Mouse (Mus musculus): ENCODE measurements around the gene Klhl2. TPM values are rescaled to one million over a fixed set of nuclear protein-coding genes. Genes with fewer than 3 reads are reported as not detected.

The Klhl2 gene
- polyA plus RNA-seq (2012; rRNA removed; ENCODE audit: low replicate concordance) = 25.9 and 30.6 TPM in 2 replicates

GRCm38 (mm10) chr8:64849897-64850541, at the start of gene Klhl2:
Gene Klhl2, minus strand, starts transcription at chr8:64850017.

GRCm38 (mm10) chr8:64733271-64733943, 116.4 kb downstream of the Klhl2 start, which contains the start of gene Msmo1:
Gene Msmo1, minus strand, starts transcription at chr8:64733792.

GRCm38 (mm10) chr8:64692651-64693201, 157.1 kb downstream of the Klhl2 start, which contains the start of gene Cpe:
Gene Cpe, minus strand, starts transcription at chr8:64693054.

Other genes starting within 250 kb of the Klhl2 start
- gene Cpe, start 157.0 kb downstream of the Klhl2 start, polyA plus RNA-seq (2012; rRNA removed; ENCODE audit: low replicate concordance) = 20.7 and 113 TPM in 2 replicates
- 14.0 and 15.5 TPM in 2 replicates for gene Msmo1, start 116.2 kb downstream of the Klhl2 start, polyA plus RNA-seq (2012; rRNA removed; ENCODE audit: low replicate concordance)
- 55.7 and 57.7 TPM in 2 replicates for gene Tmem192, start 97.2 kb upstream of the Klhl2 start, polyA plus RNA-seq (2012; rRNA removed; ENCODE audit: low replicate concordance)
- gene Trim75, start 137.8 kb upstream of the Klhl2 start, polyA plus RNA-seq (2012; rRNA removed; ENCODE audit: low replicate concordance) = not detected in 2 replicates
- 0.24 TPM in 1 of 2 replicates, not detected in the other for gene Trim61, start 168.5 kb upstream of the Klhl2 start, polyA plus RNA-seq (2012; rRNA removed; ENCODE audit: low replicate concordance)
- gene Trim60, start 168.6 kb upstream of the Klhl2 start, polyA plus RNA-seq (2012; rRNA removed; ENCODE audit: low replicate concordance) = not detected in 2 replicates
- gene Apela, start 187.3 kb upstream of the Klhl2 start, polyA plus RNA-seq (2012; rRNA removed; ENCODE audit: low replicate concordance) = 0.13 and 0.44 TPM in 2 replicates
- not detected in 2 replicates for gene Gm10663, start 225.0 kb upstream of the Klhl2 start, polyA plus RNA-seq (2012; rRNA removed; ENCODE audit: low replicate concordance)